Mouse (Mus musculus): ENCODE measurements at regions not wholly inside any gene's neighbourhood (a gene's known extent, or its start where the extent isn't known, plus 50 kb on each side); places are given as distances from the start of the nearest gene placed in this dataset.

- H3K27ac ChIP-seq (ENCODE audit: insufficient read depth, low read depth, low read length): no peak overlapping the region
- no peak overlapping the region for H3K4me3 ChIP-seq (ENCODE audit: insufficient read depth, low read length)
- no peak for TF ChIP-seq CTCF (IDR thresholded peaks at IDR 0.05; ENCODE audit: low read depth, low read length)
- TF ChIP-seq POLR2A (IDR thresholded peaks at IDR 0.05; ENCODE audit: borderline replicate concordance, low read depth, low read length): no peak
- no peaks in the 10 kb centered on the region for H3K4me1 ChIP-seq (ENCODE audit: control insufficient read depth, insufficient read depth, low read length)
These were observed 227.2 kb upstream of the Zfp637 start for GRCm38 (mm10) chr6:117613656-117614350.

GRCm38 (mm10) chr6:117614386-117614785 lies 226.6 kb upstream of the Zfp637 start:
- TF ChIP-seq CTCF (IDR thresholded peaks at IDR 0.05; ENCODE audit: low read depth, low read length) (no peak), POLR2A (IDR thresholded peaks at IDR 0.05; ENCODE audit: borderline replicate concordance, low read depth, low read length) (no peak)
- no peak overlapping the region for H3K4me3 ChIP-seq (ENCODE audit: insufficient read depth, low read length)

GRCm38 (mm10) chr6:117617168-117617567 lies 223.8 kb upstream of the Zfp637 start:
- H3K27ac ChIP-seq (ENCODE audit: insufficient read depth, low read depth, low read length): no peak overlapping the region
- H3K4me3 ChIP-seq (ENCODE audit: insufficient read depth, low read length): no peak overlapping the region
- H3K4me1 ChIP-seq (ENCODE audit: control insufficient read depth, insufficient read depth, low read length): no peaks in the 10 kb centered on the region
- TF ChIP-seq POLR2A (IDR thresholded peaks at IDR 0.05; ENCODE audit: borderline replicate concordance, low read depth, low read length) (no peak), CTCF (IDR thresholded peaks at IDR 0.05; ENCODE audit: low read depth, low read length) (no peak)

More at GRCm38 (mm10) chr6:117614386-117614785, 226.6 kb upstream of the Zfp637 start:
- Histone ChIP-seq H3K27ac (ENCODE audit: insufficient read depth, low read depth, low read length) (no peak overlapping the region), H3K4me1 (ENCODE audit: control insufficient read depth, insufficient read depth, low read length) (no peaks in the 10 kb centered on the region)

- Histone ChIP-seq H3K4me3 (ENCODE audit: insufficient read depth, low read length) (no peak overlapping the region), H3K4me1 (ENCODE audit: control insufficient read depth, insufficient read depth, low read length) (no peaks in the 10 kb centered on the region), H3K27ac (ENCODE audit: insufficient read depth, low read depth, low read length) (no peak overlapping the region)
- no peak for TF ChIP-seq CTCF (IDR thresholded peaks at IDR 0.05; ENCODE audit: low read depth, low read length)
- TF ChIP-seq POLR2A (IDR thresholded peaks at IDR 0.05; ENCODE audit: borderline replicate concordance, low read depth, low read length): no peak
These were observed 223.0 kb upstream of the Zfp637 start for GRCm38 (mm10) chr6:117617951-117618350.

- no peak for TF ChIP-seq CTCF (IDR thresholded peaks at IDR 0.05; ENCODE audit: low read depth, low read length)
- TF ChIP-seq POLR2A (IDR thresholded peaks at IDR 0.05; ENCODE audit: borderline replicate concordance, low read depth, low read length): no peak
- H3K4me1 ChIP-seq (ENCODE audit: control insufficient read depth, insufficient read depth, low read length): no peaks in the 10 kb centered on the region
- H3K4me3 ChIP-seq (ENCODE audit: insufficient read depth, low read length): no peak overlapping the region
- H3K27ac ChIP-seq (ENCODE audit: insufficient read depth, low read depth, low read length): no peak overlapping the region
These were observed 221.4 kb upstream of the Zfp637 start for GRCm38 (mm10) chr6:117619606-117620005.

GRCm38 (mm10) chr6:117622446-117622845 lies 218.5 kb upstream of the Zfp637 start:
- no peak overlapping the region for H3K27ac ChIP-seq (ENCODE audit: insufficient read depth, low read depth, low read length)
- no peak overlapping the region for H3K4me3 ChIP-seq (ENCODE audit: insufficient read depth, low read length)
- H3K4me1 ChIP-seq (ENCODE audit: control insufficient read depth, insufficient read depth, low read length): no peaks in the 10 kb centered on the region
- TF ChIP-seq CTCF (IDR thresholded peaks at IDR 0.05; ENCODE audit: low read depth, low read length) (no peak), POLR2A (IDR thresholded peaks at IDR 0.05; ENCODE audit: borderline replicate concordance, low read depth, low read length) (no peak)

- H3K4me1 ChIP-seq (ENCODE audit: control insufficient read depth, insufficient read depth, low read length): no peaks in the 10 kb centered on the region
- H3K4me3 ChIP-seq (ENCODE audit: insufficient read depth, low read length): no peak overlapping the region
- TF ChIP-seq CTCF (IDR thresholded peaks at IDR 0.05; ENCODE audit: low read depth, low read length): no peak
- no peak for TF ChIP-seq POLR2A (IDR thresholded peaks at IDR 0.05; ENCODE audit: borderline replicate concordance, low read depth, low read length)
- H3K27ac ChIP-seq (ENCODE audit: insufficient read depth, low read depth, low read length): no peak overlapping the region
These were observed 218.0 kb upstream of the Zfp637 start for GRCm38 (mm10) chr6:117622946-117623345.

GRCm38 (mm10) chr6:117625716-117626115 lies 215.3 kb upstream of the Zfp637 start:
- H3K27ac ChIP-seq (ENCODE audit: insufficient read depth, low read depth, low read length): no peak overlapping the region
- H3K4me1 ChIP-seq (ENCODE audit: control insufficient read depth, insufficient read depth, low read length): no peaks in the 10 kb centered on the region
- TF ChIP-seq CTCF (IDR thresholded peaks at IDR 0.05; ENCODE audit: low read depth, low read length): no peak
- no peak for TF ChIP-seq POLR2A (IDR thresholded peaks at IDR 0.05; ENCODE audit: borderline replicate concordance, low read depth, low read length)
- no peak overlapping the region for H3K4me3 ChIP-seq (ENCODE audit: insufficient read depth, low read length)

- TF ChIP-seq CTCF (IDR thresholded peaks at IDR 0.05; ENCODE audit: low read depth, low read length) (no peak), POLR2A (IDR thresholded peaks at IDR 0.05; ENCODE audit: borderline replicate concordance, low read depth, low read length) (no peak)
- no peak overlapping the region for H3K27ac ChIP-seq (ENCODE audit: insufficient read depth, low read depth, low read length)
- H3K4me1 ChIP-seq (ENCODE audit: control insufficient read depth, insufficient read depth, low read length): no peaks in the 10 kb centered on the region
- no peak overlapping the region for H3K4me3 ChIP-seq (ENCODE audit: insufficient read depth, low read length)
These were observed 213.5 kb upstream of the Zfp637 start for GRCm38 (mm10) chr6:117627461-117627860.

- H3K27ac ChIP-seq (ENCODE audit: insufficient read depth, low read depth, low read length): no peak overlapping the region
- no peak overlapping the region for H3K4me3 ChIP-seq (ENCODE audit: insufficient read depth, low read length)
- TF ChIP-seq CTCF (IDR thresholded peaks at IDR 0.05; ENCODE audit: low read depth, low read length) (no peak), POLR2A (IDR thresholded peaks at IDR 0.05; ENCODE audit: borderline replicate concordance, low read depth, low read length) (no peak)
- H3K4me1 ChIP-seq (ENCODE audit: control insufficient read depth, insufficient read depth, low read length): no peaks in the 10 kb centered on the region
These were observed 194.4 kb upstream of the Zfp637 start for GRCm38 (mm10) chr6:117646628-117647027.
